Mouse (Mus musculus) stomach, postnatal 0 days (tissue): ENCODE measurements around the gene Daw1.

Experiments used
- CTCF ChIP-seq: IDR thresholded peaks from 2 replicates; pipeline ENCODE4 v1.5.1; 2016; ENCODE audit warnings: antibody characterized with exemption, low read depth, mild to moderate bottlenecking, moderate library complexity
- EP300 ChIP-seq: optimal IDR thresholded peaks from 2 replicates; pipeline ENCODE3; 2016; ENCODE audit warnings: antibody characterized with exemption

- TF ChIP-seq CTCF (no peak), EP300 (no peak)
Observed at GRCm38 (mm10) chr1:83152961-83153360, 6.6 kb upstream of the Daw1 start.
